Mouse (Mus musculus) hindbrain, postnatal 0 days (tissue): Measurements from ENCODE around the gene Haghl. TPM values are rescaled to one million over a fixed set of nuclear protein-coding genes. Genes with fewer than 3 reads are reported as not detected.

Experiments used
- ATAC-seq: fragments of 200-750 bp; cut with Nextera tagmentation; 2 replicates; pipeline ENCODE4 v1.8.0; 2017; ENCODE audit warnings: mild to moderate bottlenecking, moderate TSS enrichment, moderate library complexity
- DNase-seq: peaks from one replicate; pipeline ENCODE4 v3.0.0-alpha.2; 2015; ENCODE audit warnings: low spot score
- H3K27ac ChIP-seq: fragments of 300-500 bp; sonication (generic); 2 replicates; pipeline ENCODE4 v1.5.1; 2014; ENCODE audit warnings: mild to moderate bottlenecking
- H3K27me3 ChIP-seq: fragments of 300-500 bp; sonication (generic); 2 replicates; pipeline ENCODE4 v1.6.1; 2014; ENCODE audit warnings: low read length, mixed read lengths; ENCODE audit not compliant: insufficient read depth
- H3K36me3 ChIP-seq: fragments of 300-500 bp; sonication (generic); 2 replicates; pipeline ENCODE4 v1.6.1; 2014; ENCODE audit warnings: low read length, mixed read lengths; ENCODE audit not compliant: insufficient read depth
- H3K4me1 ChIP-seq: fragments of 300-500 bp; sonication (generic); 2 replicates; pipeline ENCODE4 v1.6.1; 2014; ENCODE audit warnings: antibody characterized with exemption, low read length, mixed read lengths; ENCODE audit not compliant: insufficient read depth
- H3K4me2 ChIP-seq: fragments of 300-500 bp; sonication (generic); 2 replicates; pipeline ENCODE4 v1.6.1; 2014; ENCODE audit warnings: low read depth, mild to moderate bottlenecking, low read length, moderate library complexity, mixed read lengths
- H3K4me3 ChIP-seq: fragments of 300-500 bp; sonication (generic); 2 replicates; pipeline ENCODE4 v1.5.1; 2014; ENCODE audit warnings: low read length
- H3K9ac ChIP-seq: fragments of 300-500 bp; sonication (generic); replicated peaks from 2 replicates; pipeline ENCODE4 v1.6.1; 2014; ENCODE audit warnings: mild to moderate bottlenecking, low read length, moderate library complexity, mixed read lengths
- H3K9me3 ChIP-seq: fragments of 300-500 bp; sonication (generic); 2 replicates; pipeline ENCODE4 v1.6.1; 2016; ENCODE audit warnings: low read length, mixed read lengths
- CTCF ChIP-seq: IDR thresholded peaks from 2 replicates; pipeline ENCODE4 v1.5.1; 2016; ENCODE audit warnings: antibody characterized with exemption, control low read depth, low read depth
- WGBS: fragments of 180-500 bp; shearing (Covaris S2); extraction: QIAGEN DNeasy Blood & Tissue Kit; methylation state at CpG from one replicate; pipeline ENCODE4 v1.1.7; 2014; 5-methylcytosine and 5-hydroxymethylcytosine counted together
- polyA plus RNA-seq: library from polyadenylated mRNA; unstranded; fragments of >200 nt; fragmentation: Nextera tagmentation; extraction: Ambion mirVana; gene quantifications from 2 replicates; pipeline ENCODE4 v1.2.1, GENCODE M21; 2015
- total RNA-seq: library from RNA; depleted of rRNA; stranded (reverse); fragments of >200 nt; gene quantifications from 2 replicates; pipeline ENCODE4 v1.2.3, GENCODE M21; 2014

Gene Haghl
- total and polyA plus RNA-seq, 2 experiments from 2014 or later = 171 to 219 TPM

- no peak for ATAC-seq
- 85% methylated on average over 10 of the region's 10 CpGs for WGBS
- 0 out of 2 replicates have a peak, but pooled peaks cover 4% of the 10 kb centered on the region for H3K36me3 ChIP-seq
- no peak for TF ChIP-seq CTCF
- H3K27me3 ChIP-seq = no peaks in the 10 kb centered on the region
- no peak overlapping the region for H3K4me3 ChIP-seq
- H3K4me2 ChIP-seq = no peak overlapping the region
- H3K9ac ChIP-seq = no peak overlapping the region
- H3K27ac ChIP-seq = no peak overlapping the region
- H3K4me1 ChIP-seq = peaks cover 7% of the 10 kb centered on the region; the same call in 1 of the 2 replicates
- no peak for DNase-seq
- H3K9me3 ChIP-seq = no peaks in the 10 kb centered on the region
Observed at GRCm38 (mm10) chr17:25775318-25776062, 10.0 kb downstream of the Haghl start.

GRCm38 (mm10) chr17:25773549-25774120, 11.8 kb downstream of the Haghl start, which contains the start of gene Narfl:
Narfl (plus strand) TSS chr17:25773776.
- H3K27ac ChIP-seq = no peak within 1 kb of the TSS
- H3K4me2 ChIP-seq = peak within 1 kb of the TSS; percentile 89
- H3K36me3 ChIP-seq = 0 out of 2 replicates have a peak, but pooled peaks cover 4% of the 10 kb centered on the region
- H3K4me3 ChIP-seq = peak within 1 kb of the TSS; percentile 72
- DNase-seq = peak; percentile 99
- H3K9ac ChIP-seq = peak within 1 kb of the TSS; percentile 82
- H3K27me3 ChIP-seq = no peaks in the 10 kb centered on the region
- ATAC-seq = peak; percentile 90
- WGBS = under 1% methylated on average over 37 of the region's 37 CpGs
- no peaks in the 10 kb centered on the region for H3K9me3 ChIP-seq
- H3K4me1 ChIP-seq = peaks cover 7% of the 10 kb centered on the region; the same call in 1 of the 2 replicates
- TF ChIP-seq CTCF = peak; percentile 98

GRCm38 (mm10) chr17:25769331-25769730, 16.1 kb downstream of the Haghl start:
- no peak for TF ChIP-seq CTCF
- Histone ChIP-seq H3K9me3 (no peaks in the 10 kb centered on the region), H3K36me3 (no peaks in the 10 kb centered on the region), H3K27me3 (no peaks in the 10 kb centered on the region), H3K4me1 (peaks cover 5% of the 10 kb centered on the region; the same call in 1 of the 2 replicates), H3K9ac (no peak overlapping the region), H3K27ac (no peak overlapping the region), H3K4me2 (no peak overlapping the region), H3K4me3 (no peak overlapping the region)
- WGBS = 43% methylated on average over 9 of the region's 9 CpGs
- ATAC-seq = no peak
- DNase-seq = no peak

GRCm38 (mm10) chr17:25765886-25766285, 19.6 kb downstream of the Haghl start:
- Histone ChIP-seq H3K9ac (no peak overlapping the region), H3K27me3 (no peaks in the 10 kb centered on the region), H3K36me3 (no peaks in the 10 kb centered on the region), H3K4me1 (no peaks in the 10 kb centered on the region), H3K27ac (no peak overlapping the region), H3K4me2 (no peak overlapping the region), H3K9me3 (no peaks in the 10 kb centered on the region), H3K4me3 (no peak overlapping the region)
- 38% methylated on average over 5 of the region's 5 CpGs for WGBS
- ATAC-seq (no peak), DNase-seq (no peak)
- no peak for TF ChIP-seq CTCF

GRCm38 (mm10) chr17:25762591-25762990, 22.9 kb downstream of the Haghl start:
- no peak for ATAC-seq
- H3K9ac ChIP-seq = no peak overlapping the region
- no peak for DNase-seq
- no peaks in the 10 kb centered on the region for H3K9me3 ChIP-seq
- H3K4me2 ChIP-seq = no peak overlapping the region
- H3K36me3 ChIP-seq = no peaks in the 10 kb centered on the region
- no peaks in the 10 kb centered on the region for H3K4me1 ChIP-seq
- no peak for TF ChIP-seq CTCF
- no peak overlapping the region for H3K27ac ChIP-seq
- no peaks in the 10 kb centered on the region for H3K27me3 ChIP-seq
- H3K4me3 ChIP-seq = no peak overlapping the region
- 32% methylated on average over 3 of the region's 3 CpGs for WGBS

GRCm38 (mm10) chr17:25761561-25761970, 23.9 kb downstream of the Haghl start:
- ATAC-seq (no peak), DNase-seq (no peak)
- WGBS = 19% methylated on average over 4 of the region's 4 CpGs
- Histone ChIP-seq H3K4me3 (no peak overlapping the region), H3K27me3 (no peaks in the 10 kb centered on the region), H3K4me1 (no peaks in the 10 kb centered on the region), H3K9ac (no peak overlapping the region), H3K9me3 (no peaks in the 10 kb centered on the region), H3K27ac (no peak overlapping the region), H3K4me2 (no peak overlapping the region), H3K36me3 (no peaks in the 10 kb centered on the region)
- TF ChIP-seq CTCF = no peak

GRCm38 (mm10) chr17:25760148-25760547, 25.3 kb downstream of the Haghl start:
- 79% methylated on average over 8 of the region's 8 CpGs for WGBS
- no peak for DNase-seq

More at GRCm38 (mm10) chr17:25760148-25760547, 25.3 kb downstream of the Haghl start:
- Histone ChIP-seq H3K4me2 (no peak overlapping the region), H3K9ac (no peak overlapping the region), H3K27ac (no peak overlapping the region), H3K4me1 (no peaks in the 10 kb centered on the region), H3K4me3 (no peak overlapping the region), H3K36me3 (no peaks in the 10 kb centered on the region), H3K9me3 (no peaks in the 10 kb centered on the region), H3K27me3 (no peaks in the 10 kb centered on the region)
- TF ChIP-seq CTCF = no peak
- ATAC-seq = no peak
